7 mouse cellular contexts compared by ENCODE assay signal in the genomic region with DNA sequence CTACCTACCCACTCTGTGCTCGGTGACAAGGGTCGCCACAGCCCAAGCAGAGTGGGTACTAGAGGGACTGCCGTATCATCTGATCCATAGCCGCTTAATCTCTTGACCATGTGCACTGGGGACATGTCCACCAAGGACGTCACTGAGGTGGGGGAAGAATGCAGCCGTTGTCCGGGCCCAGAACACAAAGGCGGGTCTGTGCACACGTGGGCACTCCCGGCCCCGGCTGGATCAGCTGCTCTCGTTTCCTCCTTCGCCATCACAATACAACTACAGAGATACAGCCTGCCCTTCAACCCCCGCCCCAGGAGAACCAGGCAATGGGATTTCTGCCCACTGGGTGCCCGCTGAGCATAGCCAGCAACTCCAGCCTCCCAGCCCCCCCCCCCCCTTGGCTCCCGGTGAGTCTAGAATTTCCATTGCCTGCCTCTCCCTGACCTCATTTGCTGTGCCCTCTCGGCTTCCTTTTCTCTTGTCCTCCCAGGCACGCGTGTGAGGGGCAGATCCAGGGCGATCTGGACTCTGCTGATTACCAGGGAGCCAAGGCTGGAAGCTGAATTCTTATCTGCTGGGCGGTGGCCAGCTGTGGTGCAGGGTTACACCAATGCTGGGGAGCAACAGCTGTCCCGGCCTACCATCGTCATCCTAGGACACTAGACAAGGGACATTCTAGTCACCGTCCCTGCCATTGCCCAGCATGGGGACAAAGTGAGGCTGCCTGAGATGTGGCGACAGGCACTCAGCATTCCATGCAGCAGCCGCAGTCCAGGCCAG. TPM values are rescaled to one million over a fixed set of nuclear protein-coding genes. Genes with fewer than 3 reads are reported as not detected.
DNase-seq lines count a peak whose midpoint lies in the region; ATAC-seq and TF ChIP-seq lines count a peak whose summit lies in the region.

No protein-coding gene starts in this region.

- TF ChIP-seq CTCF in G1E (IDR thresholded peaks at IDR 0.05; ENCODE audit: low read depth, low read length), result no peak

- H3K27me3 ChIP-seq in G1E (ENCODE audit: insufficient read depth, low read length), result peaks cover 11% of the 10 kb centered on the region
- no peaks in the 10 kb centered on the region for H3K27me3 ChIP-seq in hindbrain, embryonic 13.5 days
- no peaks in the 10 kb centered on the region for H3K27me3 ChIP-seq in limb, embryonic 12.5 days
- H3K27me3 ChIP-seq in midbrain, embryonic 11.5 days (ENCODE audit: control insufficient read depth, insufficient read depth, low read length), result no peaks in the 10 kb centered on the region

- H3K4me1 ChIP-seq in G1E (ENCODE audit: insufficient read depth, low read depth, low read length), result peaks cover 80% of the 10 kb centered on the region
- peaks cover 11% of the 10 kb centered on the region for H3K4me1 ChIP-seq in hindbrain, embryonic 13.5 days (replicated peaks)
- peaks cover 8% of the 10 kb centered on the region; the same call in 1 of the 2 replicates for H3K4me1 ChIP-seq in limb, embryonic 12.5 days (replicated peaks)
- no peaks in the 10 kb centered on the region for H3K4me1 ChIP-seq in midbrain, embryonic 11.5 days (ENCODE audit: control insufficient read depth, insufficient read depth, low read length)

- no peak overlapping the region for H3K4me2 ChIP-seq in hindbrain, embryonic 13.5 days
- H3K4me2 ChIP-seq in limb, embryonic 12.5 days, result 0 out of 2 replicates have a peak overlapping the region, but pooled peaks have one; percentile 7
- H3K4me2 ChIP-seq in midbrain, embryonic 11.5 days, result no peak overlapping the region

- ATAC-seq in G1E (ENCODE audit: extremely low read depth, insufficient number of reproducible peaks, low FRiP score, poor library complexity, severe bottlenecking), result peak; percentile 79
- peak; percentile 67 for ATAC-seq in hindbrain, embryonic 13.5 days (ENCODE audit: low FRiP score)
- ATAC-seq in limb, embryonic 12.5 days (ENCODE audit: insufficient number of reproducible peaks, insufficient read depth, low FRiP score, low TSS enrichment, low read depth), result peak; percentile 37; the same call in 1 of the 2 replicates
- peak; percentile 64 for ATAC-seq in midbrain, embryonic 11.5 days (ENCODE audit: low FRiP score)

- no peaks in the 10 kb centered on the region for H3K36me3 ChIP-seq in G1E (replicated peaks)
- no peaks in the 10 kb centered on the region for H3K36me3 ChIP-seq in hindbrain, embryonic 13.5 days
- no peaks in the 10 kb centered on the region for H3K36me3 ChIP-seq in limb, embryonic 12.5 days
- no peaks in the 10 kb centered on the region for H3K36me3 ChIP-seq in midbrain, embryonic 11.5 days (ENCODE audit: control insufficient read depth, insufficient read depth, low read length)

- DNase-seq in G1E (ENCODE audit: low spot score), result peak; percentile 66
- peak; percentile 50 to 57 for DNase-seq in adrenal gland, adult 18-20 months (ENCODE audit: low spot score in 2 of 2)
- DNase-seq in gastrocnemius, adult 18-20 months (ENCODE audit: low spot score), result peak; percentile 61
- DNase-seq in midbrain, embryonic 11.5 days (ENCODE audit: low spot score, missing footprints), result no peak
- peak; percentile 71 for DNase-seq in testis, postnatal 14 days (ENCODE audit: low spot score)

- H3K27ac ChIP-seq in hindbrain, embryonic 13.5 days, result no peak overlapping the region; the same call in 1 of the 2 replicates
- H3K27ac ChIP-seq in limb, embryonic 12.5 days, result no peak overlapping the region
- H3K27ac ChIP-seq in midbrain, embryonic 11.5 days (ENCODE audit: low read depth, low read length), result no peak overlapping the region

- peak overlapping the region; percentile 66 for H3K4me3 ChIP-seq in G1E (ENCODE audit: low read depth, low read length)
- H3K4me3 ChIP-seq in hindbrain, embryonic 13.5 days, result no peak overlapping the region
- no peak overlapping the region for H3K4me3 ChIP-seq in limb, embryonic 12.5 days (replicated peaks)
- H3K4me3 ChIP-seq in midbrain, embryonic 11.5 days (ENCODE audit: low read depth, low read length), result no peak overlapping the region

- no peaks in the 10 kb centered on the region for H3K9me3 ChIP-seq in G1E (replicated peaks)
- no peaks in the 10 kb centered on the region for H3K9me3 ChIP-seq in hindbrain, embryonic 13.5 days
- no peaks in the 10 kb centered on the region for H3K9me3 ChIP-seq in limb, embryonic 12.5 days
- no peaks in the 10 kb centered on the region for H3K9me3 ChIP-seq in midbrain, embryonic 11.5 days (ENCODE audit: control insufficient read depth, low read length)

- 52% methylated on average over 25 of the region's 26 CpGs for WGBS in hindbrain, embryonic 13.5 days
- 76% methylated on average over 26 of the region's 26 CpGs for WGBS in limb, embryonic 12.5 days
- 74% methylated on average over 26 of the region's 26 CpGs for WGBS in midbrain, embryonic 11.5 days

- no peak overlapping the region for H3K9ac ChIP-seq in hindbrain, embryonic 13.5 days
- H3K9ac ChIP-seq in limb, embryonic 12.5 days (replicated peaks), result no peak overlapping the region
- no peak overlapping the region for H3K9ac ChIP-seq in midbrain, embryonic 11.5 days (ENCODE audit: low read length)

RNA-seq across cellular contexts. Expression of a gene that starts 52.8 kb away (rescaled TPM):
- total RNA-seq in G1E (2014; fragmentation: Nextera tagmentation) (49.3 and 50.5 TPM in 2 replicates), G1E (2017) (71.8 and 76.1 TPM in 2 replicates)
- 187 and 225 TPM in 2 replicates for polyA plus RNA-seq in G1E (2012)
- 100 to 1,000 TPM; 737 to 778 TPM for total RNA-seq in adrenal gland, adult 18-20 months (2021)
- total RNA-seq in gastrocnemius, adult 18-20 months (2021), result 100 to 1,000 TPM in 1 of 2 experiments, 10 to 100 TPM in 1; 59.0 to 119 TPM
- polyA plus RNA-seq in hindbrain, embryonic 13.5 days (2015; fragmentation: Nextera tagmentation; extraction: Ambion mirVana), result 44.2 and 50.4 TPM in 2 replicates
- 57.1 and 67.6 TPM in 2 replicates for polyA plus RNA-seq in limb, embryonic 12.5 days (2016; fragmentation: Nextera tagmentation; extraction: Ambion mirVana)
- 81.3 and 87.0 TPM in 2 replicates for polyA plus RNA-seq in midbrain, embryonic 11.5 days (2014; fragmentation: Nextera tagmentation; extraction: Ambion mirVana)
